Mouse (Mus musculus): ENCODE data around the gene Pla2g15.

DNA sequence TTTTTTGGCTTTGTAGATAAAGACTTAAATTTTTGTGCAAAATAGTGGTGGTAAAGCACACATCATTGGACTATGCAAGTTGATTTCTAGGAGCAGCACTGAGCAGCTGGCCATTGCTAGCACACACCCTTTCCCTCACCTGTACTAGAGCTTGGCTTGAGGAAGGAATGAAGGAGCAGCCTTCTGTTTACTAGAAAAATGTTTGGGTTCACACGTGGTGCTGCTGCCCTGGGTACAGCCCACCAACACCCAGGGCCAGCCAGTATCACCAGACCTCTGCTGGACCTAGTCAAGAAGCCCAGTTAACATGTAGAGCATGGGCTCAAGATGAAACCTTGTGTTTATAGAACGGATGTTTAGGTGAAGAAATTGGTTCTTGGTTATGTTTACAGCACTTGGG is 20.2 kb upstream of the Pla2g15 start:
- TF ChIP-seq CTCF (conservative IDR thresholded peaks at IDR 0.05; ENCODE audit: insufficient read depth, insufficient read length, low read depth, low read length), result no peak
- no peak for TF ChIP-seq POLR2A (IDR thresholded peaks at IDR 0.05; ENCODE audit: low read depth, low read length)
